Mouse (Mus musculus): Measurements from ENCODE around the gene Nme7.

DNA sequence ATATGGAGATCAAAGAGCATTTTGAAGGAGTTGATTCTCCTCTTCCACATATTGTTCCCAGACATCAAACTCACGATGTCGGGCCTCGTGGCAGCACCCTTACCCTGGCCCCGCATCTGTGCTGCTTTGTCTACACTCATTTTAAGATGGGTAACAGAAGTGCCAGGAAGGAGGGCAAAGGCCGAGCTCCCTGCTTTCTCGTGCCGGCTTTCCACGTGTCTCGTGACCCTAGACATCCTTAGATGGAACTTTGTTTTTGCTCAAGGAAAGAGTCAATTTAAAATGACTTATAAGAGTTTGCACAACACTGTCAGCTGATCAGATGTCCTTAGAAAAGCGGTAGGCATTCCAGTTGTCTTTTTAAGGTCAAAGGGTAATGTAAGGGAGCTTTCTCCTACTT is 114.4 kb downstream of the Nme7 start:
- TF ChIP-seq POLR2A (IDR thresholded peaks at IDR 0.05; ENCODE audit: insufficient read depth, low read depth, low read length): no peak
- TF ChIP-seq CTCF (IDR thresholded peaks at IDR 0.05; ENCODE audit: insufficient read depth, low read depth, low read length): no peak
